Mouse (Mus musculus) MEL-GATA-1-ER (cell line): ENCODE results near the gene Rbm11.
A peak's percentile ranks its signal among the peaks of the same experiment; 100 is the strongest.

Experiments
- DNase-seq: peaks from one replicate; pipeline ENCODE4 v3.0.0-alpha.2; 2012; ENCODE audit warnings: low read depth; ENCODE audit errors: extremely low read depth

Gene Rbm11

GRCm38 (mm10) chr16:75592671-75593500 lies at the start of gene Rbm11:
TSS of gene Rbm11 (plus strand) at chr16:75592844.
- peak; percentile 34 for DNase-seq

GRCm38 (mm10) chr16:75545310-75545709 lies 47.3 kb upstream of the Rbm11 start:
- no peak for DNase-seq

- DNase-seq, result no peak
Observed at GRCm38 (mm10) chr16:75562910-75563309, 29.7 kb upstream of the Rbm11 start.

- no peak for DNase-seq
Observed at GRCm38 (mm10) chr16:75582279-75582678, 10.4 kb upstream of the Rbm11 start.

GRCm38 (mm10) chr16:75585961-75586360 lies 6.7 kb upstream of the Rbm11 start, which contains the start of gene Lipi:
TSS of gene Lipi (minus strand) at chr16:75586061.
- DNase-seq, result no peak

GRCm38 (mm10) chr16:75586466-75586865 lies 6.2 kb upstream of the Rbm11 start:
- no peak for DNase-seq

- peak; percentile 43 for DNase-seq
Observed at GRCm38 (mm10) chr16:75593501-75594183, 998 bp downstream of the Rbm11 start.

GRCm38 (mm10) chr16:75606415-75606814 lies 13.8 kb downstream of the Rbm11 start:
- no peak for DNase-seq

- no peak for DNase-seq
Observed at GRCm38 (mm10) chr16:75612561-75612960, 19.9 kb downstream of the Rbm11 start.

GRCm38 (mm10) chr16:75617651-75618349 lies 25.2 kb downstream of the Rbm11 start:
- peak; percentile 55 for DNase-seq

GRCm38 (mm10) chr16:75627862-75628261 lies 35.2 kb downstream of the Rbm11 start:
- DNase-seq, result no peak
